Mouse (Mus musculus): ENCODE results near the gene Hsd17b1. TPM values are rescaled to one million over a fixed set of nuclear protein-coding genes. Genes with fewer than 3 reads are reported as not detected.
"Not testable (repeated sequence)": the region's sequence is repeated elsewhere in the genome, so short reads cannot be mapped to it uniquely, and the experiment has no call there.

Gene Hsd17b1
- polyA plus RNA-seq, 1 experiment from 2014 or later: 0.16 TPM

DNA sequence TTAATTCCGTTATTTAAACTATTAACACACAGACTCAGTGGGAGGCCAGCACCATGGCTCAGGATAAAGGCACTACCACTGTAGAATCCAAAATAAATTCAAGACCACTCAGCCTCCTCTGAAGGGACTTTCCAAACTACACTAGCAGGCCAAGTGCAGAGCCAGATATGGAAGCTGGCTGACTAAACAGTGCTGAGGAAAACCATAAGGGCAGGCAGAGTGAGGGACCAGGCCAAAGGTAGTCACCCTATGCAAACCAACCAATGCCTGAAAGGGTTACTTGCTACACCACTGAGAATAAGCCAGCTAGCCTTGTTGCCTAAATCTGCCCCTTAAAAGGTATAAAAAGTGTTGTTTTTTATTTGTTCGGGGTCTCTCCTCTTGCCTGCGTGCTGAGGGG is 34.0 kb downstream of the Hsd17b1 start:
- WGBS: 91% methylated on average over 3 of the region's 3 CpGs
- no peak overlapping the region for H3K4me3 ChIP-seq (ENCODE audit: low read length)
- no peak overlapping the region for H3K27ac ChIP-seq (ENCODE audit: low read length)
- no peak overlapping the region for H3K4me2 ChIP-seq (ENCODE audit: low read depth, low read length)
- ATAC-seq: no peak
- H3K4me1 ChIP-seq (ENCODE audit: control insufficient read depth, insufficient read depth, low read length): peaks cover 3% of the 10 kb centered on the region; the same call in 1 of the 2 replicates
- H3K9ac ChIP-seq (ENCODE audit: low read depth, low read length): no peak overlapping the region
- no peaks in the 10 kb centered on the region for H3K27me3 ChIP-seq (replicated peaks; ENCODE audit: control insufficient read depth, insufficient read depth, low read length)
- H3K36me3 ChIP-seq (ENCODE audit: control insufficient read depth, insufficient read depth, low read length): 0 out of 2 replicates have a peak, but pooled peaks cover 3% of the 10 kb centered on the region
- no peaks in the 10 kb centered on the region for H3K9me3 ChIP-seq (ENCODE audit: control insufficient read depth, low read length)

GRCm38 (mm10) chr11:101115564-101115963 is 37.4 kb downstream of the Hsd17b1 start:
- Histone ChIP-seq H3K9me3 (ENCODE audit: control insufficient read depth, low read length) (no peaks in the 10 kb centered on the region), H3K4me2 (ENCODE audit: low read depth, low read length) (no peak overlapping the region), H3K9ac (ENCODE audit: low read depth, low read length) (no peak overlapping the region), H3K36me3 (ENCODE audit: control insufficient read depth, insufficient read depth, low read length) (0 out of 2 replicates have a peak, but pooled peaks cover 3% of the 10 kb centered on the region), H3K27me3 (replicated peaks; ENCODE audit: control insufficient read depth, insufficient read depth, low read length) (no peaks in the 10 kb centered on the region), H3K4me3 (ENCODE audit: low read length) (no peak overlapping the region), H3K4me1 (ENCODE audit: control insufficient read depth, insufficient read depth, low read length) (peaks cover 14% of the 10 kb centered on the region), H3K27ac (ENCODE audit: low read length) (no peak overlapping the region)
- ATAC-seq: no peak
- WGBS: 65% methylated on average over 2 of the region's 2 CpGs

DNA sequence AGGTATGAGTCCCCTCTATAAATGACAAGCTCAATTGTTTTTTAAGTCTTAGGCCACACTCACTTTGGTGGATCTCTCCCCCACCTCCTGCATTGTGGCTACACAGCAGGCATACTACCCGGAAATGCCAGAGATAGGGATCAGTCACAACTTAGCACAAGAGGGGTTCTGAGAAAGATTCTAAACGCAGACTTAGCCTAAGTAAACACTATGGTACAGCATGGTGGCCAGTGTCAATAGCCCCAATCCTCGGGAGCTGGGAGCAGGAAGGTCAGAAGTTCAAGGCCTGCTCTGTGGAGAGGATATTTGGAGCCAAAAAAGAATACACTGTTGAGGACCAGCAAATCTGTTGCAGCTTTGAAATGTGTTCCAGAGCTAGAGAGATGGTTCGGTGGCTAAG is 39.9 kb downstream of the Hsd17b1 start:
- Histone ChIP-seq H3K36me3 (ENCODE audit: control insufficient read depth, insufficient read depth, low read length) (0 out of 2 replicates have a peak, but pooled peaks cover 3% of the 10 kb centered on the region), H3K9ac (ENCODE audit: low read depth, low read length) (peak overlapping the region; percentile 83), H3K4me2 (ENCODE audit: low read depth, low read length) (peak overlapping the region; percentile 69), H3K4me1 (ENCODE audit: control insufficient read depth, insufficient read depth, low read length) (peaks cover 21% of the 10 kb centered on the region), H3K4me3 (ENCODE audit: low read length) (peak overlapping the region; percentile 92), H3K27ac (ENCODE audit: low read length) (no peak overlapping the region), H3K27me3 (replicated peaks; ENCODE audit: control insufficient read depth, insufficient read depth, low read length) (no peaks in the 10 kb centered on the region), H3K9me3 (ENCODE audit: control insufficient read depth, low read length) (no peaks in the 10 kb centered on the region)
- ATAC-seq: no peak
- 22% methylated on average over 4 of the region's 4 CpGs for WGBS

- H3K27me3 ChIP-seq (replicated peaks; ENCODE audit: control insufficient read depth, insufficient read depth, low read length): no peaks in the 10 kb centered on the region
- H3K4me2 ChIP-seq (ENCODE audit: low read depth, low read length): peak overlapping the region; percentile 69
- peak overlapping the region; percentile 74 for H3K27ac ChIP-seq (ENCODE audit: low read length)
- H3K9me3 ChIP-seq (ENCODE audit: control insufficient read depth, low read length): no peaks in the 10 kb centered on the region
- under 1% methylated on average over 39 of the region's 39 CpGs for WGBS
- peak overlapping the region; percentile 83 for H3K9ac ChIP-seq (ENCODE audit: low read depth, low read length)
- H3K4me3 ChIP-seq (ENCODE audit: low read length): peak overlapping the region; percentile 92
- peak; percentile 83 for ATAC-seq
- H3K36me3 ChIP-seq (ENCODE audit: control insufficient read depth, insufficient read depth, low read length): 0 out of 2 replicates have a peak, but pooled peaks cover 3% of the 10 kb centered on the region
- peaks cover 21% of the 10 kb centered on the region for H3K4me1 ChIP-seq (ENCODE audit: control insufficient read depth, insufficient read depth, low read length)
Observed at GRCm38 (mm10) chr11:101119131-101119760, 41.0 kb downstream of the Hsd17b1 start.

GRCm38 (mm10) chr11:101119761-101120544 is 41.7 kb downstream of the Hsd17b1 start, which contains the start of the genes Retreg3 and Tubg1:
TSS of gene Retreg3 (minus strand) at chr11:101119893.
TSS of gene Tubg1 (plus strand) at chr11:101119938.
- H3K9ac ChIP-seq (ENCODE audit: low read depth, low read length): peak within 1 kb of the TSS; percentile 83
- no peaks in the 10 kb centered on the region for H3K27me3 ChIP-seq (replicated peaks; ENCODE audit: control insufficient read depth, insufficient read depth, low read length)
- H3K27ac ChIP-seq (ENCODE audit: low read length): peak within 1 kb of the TSS; percentile 87
- H3K9me3 ChIP-seq (ENCODE audit: control insufficient read depth, low read length): no peaks in the 10 kb centered on the region
- under 1% methylated on average over 61 of the region's 61 CpGs for WGBS
- peak; percentile 96 for ATAC-seq
- 0 out of 2 replicates have a peak, but pooled peaks cover 3% of the 10 kb centered on the region for H3K36me3 ChIP-seq (ENCODE audit: control insufficient read depth, insufficient read depth, low read length)
- peak within 1 kb of the TSS; percentile 92 for H3K4me3 ChIP-seq (ENCODE audit: low read length)
- H3K4me2 ChIP-seq (ENCODE audit: low read depth, low read length): peak within 1 kb of the TSS; percentile 98
- peaks cover 21% of the 10 kb centered on the region for H3K4me1 ChIP-seq (ENCODE audit: control insufficient read depth, insufficient read depth, low read length)

GRCm38 (mm10) chr11:101120545-101121188 is 42.5 kb downstream of the Hsd17b1 start:
- H3K4me3 ChIP-seq (ENCODE audit: low read length): peak overlapping the region; percentile 92
- H3K27ac ChIP-seq (ENCODE audit: low read length): peak overlapping the region; percentile 87
- no peaks in the 10 kb centered on the region for H3K27me3 ChIP-seq (replicated peaks; ENCODE audit: control insufficient read depth, insufficient read depth, low read length)
- peak overlapping the region; percentile 98 for H3K4me2 ChIP-seq (ENCODE audit: low read depth, low read length)
- no peaks in the 10 kb centered on the region for H3K9me3 ChIP-seq (ENCODE audit: control insufficient read depth, low read length)
- H3K4me1 ChIP-seq (ENCODE audit: control insufficient read depth, insufficient read depth, low read length): peaks cover 21% of the 10 kb centered on the region
- 20% methylated on average over 19 of the region's 19 CpGs for WGBS
- ATAC-seq: no peak
- H3K36me3 ChIP-seq (ENCODE audit: control insufficient read depth, insufficient read depth, low read length): 0 out of 2 replicates have a peak, but pooled peaks cover 3% of the 10 kb centered on the region
- peak overlapping the region; percentile 83 for H3K9ac ChIP-seq (ENCODE audit: low read depth, low read length)

DNA sequence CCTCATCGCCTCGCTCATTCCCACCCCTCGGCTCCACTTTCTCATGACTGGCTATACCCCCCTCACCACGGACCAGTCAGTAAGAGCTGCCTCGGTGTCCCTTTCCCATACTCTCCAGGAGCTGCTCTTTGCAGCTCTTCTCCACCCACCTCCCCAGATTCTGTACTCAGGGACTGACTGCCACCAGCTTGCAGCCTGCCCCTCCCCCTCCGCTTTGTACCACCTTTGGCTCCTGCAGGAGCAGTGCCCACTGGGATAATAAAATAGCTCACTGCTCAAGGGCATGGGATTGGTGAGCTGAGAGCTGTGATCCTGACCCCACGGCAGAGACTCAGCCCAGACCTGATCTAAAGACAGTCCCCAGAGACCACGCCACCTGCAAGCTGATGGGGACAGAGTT is 46.3 kb downstream of the Hsd17b1 start:
- H3K27ac ChIP-seq (ENCODE audit: low read length); ATAC-seq: not testable (repeated sequence)
- WGBS: 93% methylated on average over 8 of the region's 8 CpGs

DNA sequence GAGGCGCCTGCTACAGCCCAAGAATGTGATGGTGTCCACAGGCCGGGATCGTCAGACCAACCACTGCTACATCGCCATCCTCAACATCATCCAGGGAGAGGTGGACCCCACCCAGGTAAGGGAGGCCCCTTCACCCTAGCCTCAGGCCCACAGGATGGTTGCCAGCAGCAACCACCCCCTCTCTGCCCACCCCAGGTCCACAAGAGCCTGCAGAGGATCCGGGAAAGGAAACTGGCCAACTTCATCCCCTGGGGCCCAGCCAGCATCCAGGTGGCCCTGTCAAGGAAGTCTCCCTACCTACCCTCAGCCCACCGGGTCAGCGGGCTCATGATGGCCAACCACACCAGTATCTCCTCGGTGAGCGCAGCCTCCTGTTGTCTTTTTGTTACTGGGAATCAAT is 46.8 kb downstream of the Hsd17b1 start:
- not testable (repeated sequence) for H3K9ac ChIP-seq (ENCODE audit: low read depth, low read length); H3K27me3 ChIP-seq (replicated peaks; ENCODE audit: control insufficient read depth, insufficient read depth, low read length); ATAC-seq; H3K4me3 ChIP-seq (ENCODE audit: low read length); H3K4me2 ChIP-seq (ENCODE audit: low read depth, low read length); H3K36me3 ChIP-seq (ENCODE audit: control insufficient read depth, insufficient read depth, low read length); H3K9me3 ChIP-seq (ENCODE audit: control insufficient read depth, low read length); H3K27ac ChIP-seq (ENCODE audit: low read length)
- WGBS: 94% methylated on average over 7 of the region's 9 CpGs
- peaks cover 11% of the 10 kb centered on the region for H3K4me1 ChIP-seq (ENCODE audit: control insufficient read depth, insufficient read depth, low read length)

More for the DNA sequence above, 46.3 kb downstream of the Hsd17b1 start:
- H3K4me3 ChIP-seq (ENCODE audit: low read length); H3K9me3 ChIP-seq (ENCODE audit: control insufficient read depth, low read length); H3K27me3 ChIP-seq (replicated peaks; ENCODE audit: control insufficient read depth, insufficient read depth, low read length); H3K4me2 ChIP-seq (ENCODE audit: low read depth, low read length); H3K36me3 ChIP-seq (ENCODE audit: control insufficient read depth, insufficient read depth, low read length); H3K9ac ChIP-seq (ENCODE audit: low read depth, low read length): not testable (repeated sequence)
- H3K4me1 ChIP-seq (ENCODE audit: control insufficient read depth, insufficient read depth, low read length): peaks cover 10% of the 10 kb centered on the region

DNA sequence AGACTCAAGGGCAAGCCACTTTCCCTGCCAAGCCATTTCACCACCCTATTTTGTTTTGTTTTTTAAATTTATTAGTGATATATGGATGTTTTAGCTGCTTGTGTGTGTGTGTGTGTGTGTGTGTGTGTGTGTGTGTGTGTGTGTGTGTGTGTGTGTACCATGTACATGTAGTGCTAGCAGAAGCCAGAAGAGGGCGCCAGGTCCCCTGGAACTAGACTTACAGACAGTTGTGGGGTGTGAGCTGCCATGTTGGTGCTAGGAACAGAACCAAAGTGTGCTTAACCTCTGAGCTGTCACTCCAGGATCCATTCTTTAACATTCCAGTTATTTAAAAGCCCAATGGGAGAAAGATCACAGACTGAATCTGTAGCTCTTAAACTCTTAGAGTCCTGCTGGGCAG is 48.9 kb downstream of the Hsd17b1 start:
- WGBS: 86% methylated on average over 1 of the region's 1 CpGs
- Histone ChIP-seq H3K4me1 (ENCODE audit: control insufficient read depth, insufficient read depth, low read length) (peaks cover 3% of the 10 kb centered on the region; the same call in 1 of the 2 replicates), H3K4me3 (ENCODE audit: low read length) (no peak overlapping the region), H3K9ac (ENCODE audit: low read depth, low read length) (no peak overlapping the region), H3K4me2 (ENCODE audit: low read depth, low read length) (no peak overlapping the region), H3K9me3 (ENCODE audit: control insufficient read depth, low read length) (no peaks in the 10 kb centered on the region; the same call in 1 of the 2 replicates), H3K27ac (ENCODE audit: low read length) (no peak overlapping the region), H3K36me3 (ENCODE audit: control insufficient read depth, insufficient read depth, low read length) (peaks cover 7% of the 10 kb centered on the region; the same call in 1 of the 2 replicates), H3K27me3 (replicated peaks; ENCODE audit: control insufficient read depth, insufficient read depth, low read length) (no peaks in the 10 kb centered on the region)
- ATAC-seq: no peak
